Mouse (Mus musculus): Measurements from ENCODE around the gene Gm10065. TPM values are rescaled to one million over a fixed set of nuclear protein-coding genes. Genes with fewer than 3 reads are reported as not detected.

Gene Gm10065
- total RNA-seq, 4 experiments from 2014 or later = not detected

DNA sequence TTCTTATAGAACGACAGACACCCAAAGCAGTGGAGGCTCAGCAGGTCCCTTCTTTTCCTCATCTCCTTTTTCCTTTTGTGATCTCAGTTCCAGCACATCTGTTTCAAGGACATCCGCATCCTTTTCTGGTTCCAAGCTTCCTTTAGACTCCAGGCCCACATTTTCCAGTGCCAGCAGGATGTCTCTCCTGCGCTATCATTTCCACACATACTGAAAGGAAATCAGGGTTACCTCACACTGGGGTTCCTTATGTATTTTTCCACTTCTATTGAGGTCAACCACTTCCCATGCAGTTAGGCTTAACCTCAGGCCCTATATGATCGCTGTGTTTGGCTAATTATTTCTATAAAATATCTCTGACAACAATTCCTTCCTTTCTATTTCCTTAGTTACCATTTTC is 43.8 kb downstream of the Gm10065 start:
- no peak for DNase-seq (ENCODE audit: low spot score in 2 of 2)

Small RNA genes lying within 50 kb of the gene (microRNA-seq; reads per million reads assigned to microRNA genes)
- not detected for gene Mir1896

Other genes starting within 250 kb of the Gm10065 start
- not detected for gene Gpx5, start 186.7 kb downstream of the Gm10065 start, total RNA-seq (2022)
- not detected for gene Gpx6, start 167.3 kb downstream of the Gm10065 start, total RNA-seq (2022)
- not detected for gene Olfr1367, start 132.5 kb downstream of the Gm10065 start, total RNA-seq (2022)
- 10 to 100 TPM in 1 of 4 experiments, 1 to 10 TPM in 3; 7.7 to 10.5 (median 8.5) TPM for gene Zscan12, start 116.6 kb downstream of the Gm10065 start, total RNA-seq (2022)
- 10 to 100 TPM; 11.5 to 13.3 (median 12.1) TPM for gene Zkscan3, start 76.7 kb downstream of the Gm10065 start, total RNA-seq (2022)
- under 1 TPM in 3 of 4 experiments, not detected in 1; 0.36 to 0.53 (median 0.46) TPM for gene Pgbd1, start 38.4 kb downstream of the Gm10065 start, total RNA-seq (2022)
- gene Zscan26, start 25.7 kb downstream of the Gm10065 start, total RNA-seq (2022) = 10 to 100 TPM; 12.9 to 15.9 (median 14.5) TPM
- under 1 TPM in 3 of 4 experiments, not detected in 1; 0.19 to 0.22 (median 0.20) TPM for gene Nkapl, start 10.9 kb downstream of the Gm10065 start, total RNA-seq (2022)
- 1 to 10 TPM in 1 of 4 experiments, under 1 TPM in 3; 0.27 to 1.1 (median 0.43) TPM for gene Zkscan4, start 534 bp downstream of the Gm10065 start, total RNA-seq (2022)
- 10 to 100 TPM; 20.3 to 26.8 (median 22.2) TPM for gene AK157302, start 15.8 kb upstream of the Gm10065 start, total RNA-seq (2022)
- 100 to 1,000 TPM in 1 of 4 experiments, 10 to 100 TPM in 3; 74.4 to 112 (median 87.3) TPM for gene Gm11273, start 22.0 kb upstream of the Gm10065 start, total RNA-seq (2022)
- 1 to 10 TPM; 4.6 to 9.3 (median 7.2) TPM for gene Zkscan8, start 51.7 kb upstream of the Gm10065 start, total RNA-seq (2022)
- not detected for gene Olfr1366, start 63.4 kb upstream of the Gm10065 start, total RNA-seq (2022)
- gene Olfr1535, start 80.5 kb upstream of the Gm10065 start, total RNA-seq (2022) = not detected
- not detected for gene Olfr1364, start 102.3 kb upstream of the Gm10065 start, total RNA-seq (2022)
- not detected for gene Olfr1362, start 134.6 kb upstream of the Gm10065 start, total RNA-seq (2022)
- gene Olfr11, start 163.1 kb upstream of the Gm10065 start, total RNA-seq (2022) = not detected
- not detected for gene Olfr1361, start 183.9 kb upstream of the Gm10065 start, total RNA-seq (2022)
- not detected for gene Olfr1360, start 198.0 kb upstream of the Gm10065 start, total RNA-seq (2022)
- not detected for gene Olfr1359, start 218.7 kb upstream of the Gm10065 start, total RNA-seq (2022)
- gene Hist1h2bl, start 236.7 kb upstream of the Gm10065 start, total RNA-seq (2022) = 1 to 10 TPM in 3 of 4 experiments, under 1 TPM in 1; 0.99 to 6.6 (median 3.4) TPM
- 1 to 10 TPM in 3 of 4 experiments, not detected in 1; 1.8 to 3.3 (median 2.6) TPM for gene Hist1h2ai, start 237.0 kb upstream of the Gm10065 start, total RNA-seq (2022)
- not detected for gene Hist1h3h, start 238.2 kb upstream of the Gm10065 start, total RNA-seq (2022)
- not detected for gene Hist1h2bm, start 242.6 kb upstream of the Gm10065 start, total RNA-seq (2022)

Measured in gastrocnemius, adult 8-10 months (tissue).